Mouse (Mus musculus): ENCODE data around the gene Rara. TPM values are rescaled to one million over a fixed set of nuclear protein-coding genes. Genes with fewer than 3 reads are reported as not detected.

Rara gene
- total RNA-seq, 2 experiments from 2014 or later = 8.7 to 13.2 TPM

- DNase-seq = no peak
- intact Hi-C loops (cut with DNase I) = no loop called here
Measured at GRCm38 (mm10) chr11:98935123-98935522, 7.5 kb downstream of the Rara start.

DNA sequence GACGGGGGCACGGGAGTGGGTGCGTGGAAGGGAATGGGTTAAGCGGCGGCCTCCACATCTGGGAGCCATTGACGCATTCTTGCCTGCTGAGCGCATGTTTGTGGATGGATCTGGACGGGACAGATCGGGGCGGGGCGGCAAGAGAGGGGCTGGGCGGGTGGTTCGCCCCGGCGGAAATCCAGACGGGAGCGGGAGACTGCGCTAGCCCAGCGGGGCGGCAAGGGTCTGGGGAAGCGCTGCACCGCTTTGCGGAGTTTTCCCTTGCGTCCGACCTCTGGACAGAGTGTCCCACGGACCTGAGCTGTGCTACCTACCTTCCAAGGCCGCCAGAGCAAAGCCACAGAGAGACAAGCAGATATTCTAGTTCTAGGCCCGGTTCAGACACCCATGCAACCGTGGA lies 8.6 kb downstream of the Rara start:
- intact Hi-C loops (cut with DNase I) = no loop called here
- DNase-seq = peak; percentile 71 to 82

DNA sequence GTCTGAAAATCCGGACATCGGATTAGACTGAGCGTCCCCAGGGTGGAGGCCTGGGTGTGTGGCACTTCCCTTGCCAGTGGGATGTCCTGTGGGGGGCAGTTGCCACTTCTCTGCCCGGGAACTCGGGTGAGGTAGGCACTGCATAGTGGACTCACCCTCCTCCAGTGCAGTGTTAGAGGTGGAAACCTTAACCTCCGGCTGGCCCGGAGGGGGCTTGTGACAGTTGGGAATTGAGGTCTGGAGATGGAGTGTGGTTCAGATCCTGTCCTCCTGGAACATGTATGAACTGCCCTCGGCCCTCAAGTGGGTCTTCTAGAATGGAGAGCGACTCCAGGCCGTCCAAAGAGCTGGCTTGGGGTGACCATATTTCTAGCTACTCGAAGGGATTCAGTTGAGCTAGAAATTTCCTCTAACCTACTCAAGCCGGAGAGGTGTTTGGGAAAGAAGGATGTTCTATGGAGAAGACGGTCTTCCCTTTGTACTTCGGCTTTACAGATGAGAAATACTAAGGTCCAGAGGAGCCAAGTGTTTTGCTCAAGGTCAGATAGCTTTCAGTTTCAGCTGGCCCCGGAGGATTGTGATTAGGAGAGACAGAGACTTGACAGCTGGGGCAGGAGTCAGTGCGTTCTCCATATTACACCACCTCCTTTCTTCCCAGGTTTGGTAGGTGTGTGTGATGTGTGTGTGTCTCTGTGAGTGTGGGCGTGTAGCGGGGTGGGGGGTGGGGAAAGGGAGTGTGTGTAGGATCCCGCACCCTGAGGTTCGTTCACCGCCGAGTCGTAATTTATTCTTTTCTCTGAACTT lies 9.2 kb downstream of the Rara start:
- DNase-seq = no peak
- intact Hi-C loops (cut with DNase I) = no loop called here

GRCm38 (mm10) chr11:98937410-98937913 lies 9.8 kb downstream of the Rara start:
- DNase-seq = peak; percentile 79 to 87

GRCm38 (mm10) chr11:98937914-98938694 lies 10.5 kb downstream of the Rara start:
- DNase-seq = peak; percentile 41 to 51
- intact Hi-C loops (cut with DNase I) = no loop called here

More at GRCm38 (mm10) chr11:98937410-98937913, 9.8 kb downstream of the Rara start:
- intact Hi-C loops (cut with DNase I) = no loop called here

DNA sequence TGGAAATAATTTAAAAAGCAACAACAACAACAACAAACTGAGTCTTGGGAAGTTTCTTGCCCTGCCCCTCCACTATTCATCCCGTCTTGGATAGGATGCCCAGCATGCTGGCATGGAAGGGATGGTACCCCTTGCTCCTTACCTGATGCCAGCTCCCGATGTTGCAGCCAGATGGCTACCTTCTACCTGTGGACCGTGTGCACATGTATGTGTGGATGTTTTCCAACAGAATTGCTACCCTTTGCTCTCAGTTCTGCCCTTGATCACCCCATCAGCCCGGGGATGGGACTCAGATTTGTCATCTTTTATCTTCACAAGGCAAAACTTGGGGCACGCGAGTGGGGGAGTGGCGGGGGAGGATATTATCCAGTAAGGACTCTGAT lies 11.1 kb downstream of the Rara start:
- peak in 1 of 2 experiments; percentile 16 for DNase-seq
- intact Hi-C loops (cut with DNase I) = no loop called here

GRCm38 (mm10) chr11:98939084-98939952 lies 11.7 kb downstream of the Rara start:
- intact Hi-C loops (cut with DNase I) = no loop called here
- peak in 1 of 2 experiments; percentile 16 for DNase-seq

- DNase-seq = no peak
- intact Hi-C loops (cut with DNase I) = no loop called here
Measured at GRCm38 (mm10) chr11:98939953-98940641, 12.5 kb downstream of the Rara start.

- intact Hi-C loops (cut with DNase I) = no loop called here
- DNase-seq = no peak
Measured at GRCm38 (mm10) chr11:98940776-98941175, 13.2 kb downstream of the Rara start.

- peak in 1 of 2 experiments; percentile 44 for DNase-seq
- intact Hi-C loops (cut with DNase I) = no loop called here
Measured at GRCm38 (mm10) chr11:98941341-98941825, 13.8 kb downstream of the Rara start.

GRCm38 (mm10) chr11:98941826-98942550 lies 14.4 kb downstream of the Rara start:
- peak in 1 of 2 experiments; percentile 60 for DNase-seq
- intact Hi-C loops (cut with DNase I) = no loop called here

DNA sequence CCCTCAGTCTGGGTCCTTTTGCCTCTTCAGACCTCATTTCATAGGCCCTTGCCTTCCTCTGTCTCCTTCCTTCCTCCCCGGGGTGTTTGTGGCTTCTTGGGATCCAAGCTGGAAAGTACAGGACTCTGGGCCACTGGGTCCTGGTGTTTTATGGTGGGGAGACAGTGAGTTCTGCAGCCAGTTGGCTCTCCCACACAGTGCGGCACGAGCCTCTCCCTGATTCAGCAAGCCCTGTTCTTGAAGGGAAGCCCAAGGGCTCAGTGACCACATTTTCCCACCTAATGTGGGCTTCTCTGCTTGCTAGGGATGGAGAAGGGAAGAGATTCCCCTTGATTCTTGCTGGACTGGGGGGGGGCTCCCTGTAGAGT lies 14.9 kb downstream of the Rara start:
- no peak for DNase-seq
- intact Hi-C loops (cut with DNase I) = no loop called here

- intact Hi-C loops (cut with DNase I) = no loop called here
- peak in 1 of 2 experiments; percentile 67 for DNase-seq
Measured at GRCm38 (mm10) chr11:98942923-98943641, 15.5 kb downstream of the Rara start.

DNA sequence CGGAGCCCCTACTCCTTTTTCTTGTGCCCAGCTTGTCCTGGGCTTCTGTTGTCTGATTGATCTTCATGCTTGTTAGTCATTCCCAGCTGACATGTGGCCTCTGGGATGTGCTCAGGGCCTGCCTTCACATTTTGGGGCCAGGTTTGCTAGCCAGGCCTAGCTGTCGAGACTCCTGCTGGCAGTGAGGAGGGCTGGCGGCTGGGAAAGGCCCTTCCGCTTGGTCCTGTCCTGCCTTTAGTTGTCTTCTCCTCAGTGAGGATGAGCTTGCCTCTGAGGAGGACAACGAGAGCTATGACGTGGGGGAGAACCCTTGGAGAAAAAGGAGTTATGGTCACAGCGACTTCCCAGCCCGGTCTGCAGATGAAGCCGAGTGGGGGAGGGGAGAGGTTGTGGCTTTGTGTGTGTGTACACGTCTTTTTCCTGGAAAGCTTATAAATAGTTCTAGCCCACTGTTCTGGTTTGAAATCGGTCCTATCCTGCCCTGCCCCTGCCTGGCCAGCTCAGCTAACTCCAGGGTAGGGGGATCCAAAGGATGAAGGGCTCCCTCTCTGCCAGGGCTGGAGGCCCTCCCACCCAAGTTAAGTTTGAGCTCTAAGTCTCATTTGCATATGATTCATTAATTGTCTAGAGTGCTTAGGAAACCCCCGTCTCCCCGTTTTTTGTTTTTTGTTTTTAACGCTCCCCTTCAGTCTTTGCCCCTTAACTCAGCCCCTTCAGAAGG lies 16.3 kb downstream of the Rara start:
- no peak for DNase-seq
- intact Hi-C loops (cut with DNase I) = no loop called here

- no peak for DNase-seq
- intact Hi-C loops (cut with DNase I) = no loop called here
Measured at GRCm38 (mm10) chr11:98944897-98945604, 17.4 kb downstream of the Rara start.

- DNase-seq = no peak
- intact Hi-C loops (cut with DNase I) = no loop called here
Measured at GRCm38 (mm10) chr11:98945605-98945977, 18.0 kb downstream of the Rara start.

GRCm38 (mm10) chr11:98947969-98948569 lies 20.5 kb downstream of the Rara start:
- no peak for DNase-seq
- intact Hi-C loops (cut with DNase I) = no loop called here

Data from gastrocnemius, postnatal 36 days (tissue).